Mouse (Mus musculus) forebrain, postnatal 0 days (tissue): ENCODE measurements at regions not wholly inside any gene's neighbourhood (a gene's known extent, or its start where the extent isn't known, plus 50 kb on each side); places are given as distances from the start of the nearest gene placed in this dataset.

ENCODE experiments used
- ATAC-seq: fragments of 200-750 bp; cut with Nextera tagmentation; 2 replicates; pipeline ENCODE4 v1.8.0; 2017; ENCODE audit warnings: mild to moderate bottlenecking, moderate library complexity
- DNase-seq: peaks from one replicate; pipeline ENCODE4 v3.0.0-alpha.2; 2015
- H3K27ac ChIP-seq: fragments of 300-500 bp; sonication (generic); 2 replicates; pipeline ENCODE4 v1.5.1; 2014; ENCODE audit warnings: low read depth, mild to moderate bottlenecking, antibody characterized with exemption, low read length, moderate library complexity, mixed read lengths
- H3K27me3 ChIP-seq: fragments of 300-500 bp; sonication (generic); 2 replicates; pipeline ENCODE4 v1.6.1; 2014; ENCODE audit warnings: mild to moderate bottlenecking, low read length, mixed read lengths; ENCODE audit not compliant: insufficient read depth
- H3K36me3 ChIP-seq: fragments of 300-500 bp; sonication (generic); 2 replicates; pipeline ENCODE4 v1.6.1; 2014; ENCODE audit warnings: mild to moderate bottlenecking, moderate library complexity; ENCODE audit not compliant: insufficient read depth
- H3K4me1 ChIP-seq: fragments of 300-500 bp; sonication (generic); 2 replicates; pipeline ENCODE4 v1.6.1; 2014; ENCODE audit warnings: antibody characterized with exemption; ENCODE audit not compliant: insufficient read depth
- H3K4me2 ChIP-seq: fragments of 300-500 bp; sonication (generic); 2 replicates; pipeline ENCODE4 v1.6.1; 2014; ENCODE audit warnings: low read depth, mild to moderate bottlenecking, moderate library complexity
- H3K4me3 ChIP-seq: fragments of 300-500 bp; sonication (generic); 2 replicates; pipeline ENCODE4 v1.5.1; 2014; ENCODE audit warnings: low read depth, low read length, mixed read lengths
- H3K9ac ChIP-seq: fragments of 300-500 bp; sonication (generic); 2 replicates; pipeline ENCODE4 v1.6.1; 2014; ENCODE audit warnings: mild to moderate bottlenecking
- H3K9me3 ChIP-seq: fragments of 300-500 bp; sonication (generic); 2 replicates; pipeline ENCODE4 v1.6.1; 2016; ENCODE audit warnings: low read length
- CTCF ChIP-seq: sonication (generic); IDR thresholded peaks from 2 replicates; pipeline ENCODE4 v1.5.1; 2016; ENCODE audit warnings: antibody characterized with exemption, control low read depth, low read depth
- WGBS: fragments of 180-500 bp; shearing (Covaris S2); extraction: QIAGEN DNeasy Blood & Tissue Kit; methylation state at CpG from one replicate; pipeline ENCODE4 v1.1.7; 2014; 5-methylcytosine and 5-hydroxymethylcytosine counted together

GRCm38 (mm10) chr2:172729151-172729550 is 179.8 kb downstream of the Tfap2c start:
- H3K36me3 ChIP-seq, result no peaks in the 10 kb centered on the region
- H3K9me3 ChIP-seq, result no peaks in the 10 kb centered on the region
- DNase-seq (no peak), ATAC-seq (no peak)
- H3K9ac ChIP-seq, result no peak overlapping the region
- no peak overlapping the region for H3K27ac ChIP-seq
- no peak for TF ChIP-seq CTCF
- peaks cover 36% of the 10 kb centered on the region for H3K27me3 ChIP-seq
- H3K4me2 ChIP-seq, result 0 out of 2 replicates have a peak overlapping the region, but pooled peaks have one; percentile 85
- no peak overlapping the region for H3K4me3 ChIP-seq
- 46% methylated on average over 4 of the region's 4 CpGs for WGBS
- 0 out of 2 replicates have a peak, but pooled peaks cover 5% of the 10 kb centered on the region for H3K4me1 ChIP-seq

GRCm38 (mm10) chr2:172729741-172730140 is 180.3 kb downstream of the Tfap2c start:
- no peak for TF ChIP-seq CTCF
- Histone ChIP-seq H3K9ac (no peak overlapping the region), H3K36me3 (no peaks in the 10 kb centered on the region), H3K27ac (no peak overlapping the region), H3K27me3 (peaks cover 36% of the 10 kb centered on the region), H3K4me1 (0 out of 2 replicates have a peak, but pooled peaks cover 5% of the 10 kb centered on the region), H3K4me3 (no peak overlapping the region), H3K9me3 (no peaks in the 10 kb centered on the region), H3K4me2 (no peak overlapping the region)
- DNase-seq, result no peak
- WGBS, result 63% methylated on average over 9 of the region's 9 CpGs
- no peak for ATAC-seq

GRCm38 (mm10) chr2:172731408-172731807 is 182.0 kb downstream of the Tfap2c start:
- ATAC-seq (peak; percentile 39), DNase-seq (peak; percentile 55)
- peak overlapping the region; percentile 40 for H3K4me2 ChIP-seq
- no peaks in the 10 kb centered on the region for H3K9me3 ChIP-seq
- peaks cover 36% of the 10 kb centered on the region for H3K27me3 ChIP-seq
- H3K9ac ChIP-seq, result no peak overlapping the region
- H3K27ac ChIP-seq, result no peak overlapping the region
- H3K36me3 ChIP-seq, result no peaks in the 10 kb centered on the region
- 5% methylated on average over 18 of the region's 18 CpGs for WGBS
- TF ChIP-seq CTCF, result no peak
- H3K4me1 ChIP-seq, result 0 out of 2 replicates have a peak, but pooled peaks cover 5% of the 10 kb centered on the region
- peak overlapping the region; percentile 10; the same call in 1 of the 2 replicates for H3K4me3 ChIP-seq

GRCm38 (mm10) chr2:172732453-172733210 is 183.2 kb downstream of the Tfap2c start:
- H3K27me3 ChIP-seq, result peaks cover 36% of the 10 kb centered on the region
- no peak for TF ChIP-seq CTCF
- ATAC-seq, result no peak

GRCm38 (mm10) chr2:172733403-172733995 is 184.1 kb downstream of the Tfap2c start:
- H3K9me3 ChIP-seq, result no peaks in the 10 kb centered on the region
- WGBS, result 9% methylated on average over 9 of the region's 9 CpGs
- H3K36me3 ChIP-seq, result no peaks in the 10 kb centered on the region
- DNase-seq (no peak), ATAC-seq (no peak)
- no peak overlapping the region for H3K27ac ChIP-seq
- H3K9ac ChIP-seq, result no peak overlapping the region
- no peak overlapping the region for H3K4me2 ChIP-seq
- H3K4me3 ChIP-seq, result no peak overlapping the region
- no peak for TF ChIP-seq CTCF
- 0 out of 2 replicates have a peak, but pooled peaks cover 5% of the 10 kb centered on the region for H3K4me1 ChIP-seq
- H3K27me3 ChIP-seq, result peaks cover 37% of the 10 kb centered on the region

More at GRCm38 (mm10) chr2:172732453-172733210, 183.2 kb downstream of the Tfap2c start:
- no peak overlapping the region for H3K9ac ChIP-seq
- H3K4me3 ChIP-seq, result no peak overlapping the region
- H3K9me3 ChIP-seq, result no peaks in the 10 kb centered on the region
- H3K4me1 ChIP-seq, result 0 out of 2 replicates have a peak, but pooled peaks cover 5% of the 10 kb centered on the region
- H3K4me2 ChIP-seq, result no peak overlapping the region
- no peaks in the 10 kb centered on the region for H3K36me3 ChIP-seq
- no peak overlapping the region for H3K27ac ChIP-seq
- DNase-seq, result no peak
- 8% methylated on average over 19 of the region's 19 CpGs for WGBS

GRCm38 (mm10) chr2:172735621-172736020 is 186.2 kb downstream of the Tfap2c start:
- H3K27me3 ChIP-seq, result peaks cover 27% of the 10 kb centered on the region
- no peak overlapping the region for H3K9ac ChIP-seq
- no peak overlapping the region for H3K4me2 ChIP-seq
- 34% methylated on average over 6 of the region's 6 CpGs for WGBS
- no peaks in the 10 kb centered on the region for H3K9me3 ChIP-seq
- TF ChIP-seq CTCF, result no peak
- DNase-seq (no peak), ATAC-seq (no peak)
- H3K4me1 ChIP-seq, result 0 out of 2 replicates have a peak, but pooled peaks cover 5% of the 10 kb centered on the region
- H3K4me3 ChIP-seq, result no peak overlapping the region
- no peak overlapping the region for H3K27ac ChIP-seq
- no peaks in the 10 kb centered on the region for H3K36me3 ChIP-seq

- no peak overlapping the region for H3K9ac ChIP-seq
- no peak overlapping the region for H3K4me2 ChIP-seq
- H3K4me1 ChIP-seq, result no peaks in the 10 kb centered on the region
- TF ChIP-seq CTCF, result no peak
- no peak overlapping the region for H3K4me3 ChIP-seq
- no peak overlapping the region for H3K27ac ChIP-seq
- WGBS, result 18% methylated on average over 11 of the region's 11 CpGs
- H3K27me3 ChIP-seq, result peaks cover 4% of the 10 kb centered on the region
- no peaks in the 10 kb centered on the region for H3K36me3 ChIP-seq
- ATAC-seq (no peak), DNase-seq (no peak)
- no peaks in the 10 kb centered on the region for H3K9me3 ChIP-seq
Observed at GRCm38 (mm10) chr2:172739041-172739491, 189.7 kb downstream of the Tfap2c start.
